Mouse (Mus musculus): ENCODE measurements at regions not wholly inside any gene's neighbourhood (a gene's known extent, or its start where the extent isn't known, plus 50 kb on each side); places are given as distances from the start of the nearest gene placed in this dataset.

DNA sequence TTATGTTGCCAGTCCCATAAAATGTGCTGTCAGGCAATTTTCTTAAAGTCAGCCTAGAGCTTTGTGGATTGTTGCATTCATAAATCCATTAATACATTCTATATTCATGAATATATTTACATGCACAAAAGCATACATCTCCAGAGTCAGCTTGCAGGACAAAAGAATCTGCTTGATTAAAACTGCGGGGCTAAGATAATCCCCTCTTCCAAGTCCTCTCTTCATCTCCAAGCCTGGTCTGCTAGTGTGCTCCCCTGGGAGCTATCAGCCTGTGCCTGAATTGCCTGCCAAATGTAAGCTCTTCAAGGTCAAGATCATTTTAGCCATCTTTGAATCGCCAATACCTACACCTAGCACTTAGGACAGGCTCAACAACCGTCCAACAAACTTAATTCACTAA lies 112.8 kb downstream of the Actbl2 start:
- Histone ChIP-seq H3K4me3 (ENCODE audit: low read depth, low read length) (no peak overlapping the region), H3K9ac (ENCODE audit: low read length) (no peak overlapping the region), H3K27me3 (ENCODE audit: control insufficient read depth, insufficient read depth, low read length) (no peaks in the 10 kb centered on the region), H3K27ac (replicated peaks; ENCODE audit: low read depth, low read length) (no peak overlapping the region), H3K36me3 (ENCODE audit: control insufficient read depth, insufficient read depth, low read length) (no peaks in the 10 kb centered on the region), H3K4me2 (ENCODE audit: low read depth, severe bottlenecking) (no peak overlapping the region), H3K4me1 (ENCODE audit: control insufficient read depth, insufficient read depth, low read length) (no peaks in the 10 kb centered on the region), H3K9me3 (ENCODE audit: control insufficient read depth, low read length) (no peaks in the 10 kb centered on the region)
- ATAC-seq (ENCODE audit: insufficient number of reproducible peaks, low FRiP score, low TSS enrichment, low read depth): no peak
- DNase-seq (ENCODE audit: low spot score): no peak
- WGBS: 68% methylated on average over 3 of the region's 3 CpGs

DNA sequence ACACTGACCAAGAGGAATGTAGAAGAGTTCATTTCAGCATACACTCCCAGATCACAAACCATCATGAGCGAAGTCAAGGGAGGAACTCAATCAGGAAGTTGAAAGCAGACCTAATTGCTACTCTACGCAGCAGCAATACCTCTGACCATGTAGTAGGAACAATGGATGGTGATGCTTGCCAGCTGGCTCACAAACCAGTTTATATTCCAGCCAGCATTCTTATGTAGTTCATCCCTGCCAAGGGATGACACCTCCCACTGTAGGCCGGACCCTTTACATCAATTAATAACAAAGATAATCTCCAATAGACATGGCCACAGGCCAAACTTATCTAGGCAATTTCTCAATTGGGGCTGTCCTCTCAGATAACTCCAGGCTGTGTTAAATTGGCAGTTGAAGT lies 115.1 kb downstream of the Actbl2 start:
- no peak overlapping the region for H3K4me2 ChIP-seq (ENCODE audit: low read depth, severe bottlenecking)
- ATAC-seq (ENCODE audit: insufficient number of reproducible peaks, low FRiP score, low TSS enrichment, low read depth) (no peak), DNase-seq (ENCODE audit: low spot score) (no peak)
- H3K9ac ChIP-seq (ENCODE audit: low read length): no peak overlapping the region
- H3K36me3 ChIP-seq (ENCODE audit: control insufficient read depth, insufficient read depth, low read length): no peaks in the 10 kb centered on the region
- WGBS: 85% methylated on average over 3 of the region's 3 CpGs
- H3K4me1 ChIP-seq (ENCODE audit: control insufficient read depth, insufficient read depth, low read length): no peaks in the 10 kb centered on the region
- no peaks in the 10 kb centered on the region for H3K27me3 ChIP-seq (ENCODE audit: control insufficient read depth, insufficient read depth, low read length)
- no peak overlapping the region for H3K4me3 ChIP-seq (ENCODE audit: low read depth, low read length)
- H3K27ac ChIP-seq (replicated peaks; ENCODE audit: low read depth, low read length): no peak overlapping the region
- H3K9me3 ChIP-seq (ENCODE audit: control insufficient read depth, low read length): no peaks in the 10 kb centered on the region

DNA sequence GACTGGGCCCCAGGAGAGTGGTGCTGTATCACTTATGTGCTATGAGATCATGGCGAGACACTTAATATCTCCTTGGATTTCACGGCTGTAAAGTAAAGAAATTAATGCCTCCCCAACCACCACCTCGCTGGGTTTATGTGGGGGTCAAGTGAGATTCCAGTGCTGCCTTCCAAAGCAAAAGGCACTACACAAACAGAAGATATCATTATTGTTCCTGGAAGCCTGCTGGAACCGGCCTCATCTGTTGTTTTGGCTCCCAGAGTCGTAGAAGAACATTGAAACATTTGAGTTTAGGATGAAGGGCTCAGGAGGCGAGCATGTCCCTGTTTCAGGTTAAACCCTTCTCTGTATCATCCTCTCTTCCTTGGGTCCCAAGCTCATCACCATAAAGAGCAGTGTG lies 116.6 kb downstream of the Gpbp1 start:
- Histone ChIP-seq H3K4me3 (ENCODE audit: low read depth, low read length) (no peak overlapping the region), H3K4me1 (ENCODE audit: control insufficient read depth, insufficient read depth, low read length) (no peaks in the 10 kb centered on the region), H3K27ac (replicated peaks; ENCODE audit: low read depth, low read length) (no peak overlapping the region), H3K9ac (ENCODE audit: low read length) (no peak overlapping the region), H3K4me2 (ENCODE audit: low read depth, severe bottlenecking) (no peak overlapping the region), H3K27me3 (ENCODE audit: control insufficient read depth, insufficient read depth, low read length) (no peaks in the 10 kb centered on the region), H3K36me3 (ENCODE audit: control insufficient read depth, insufficient read depth, low read length) (no peaks in the 10 kb centered on the region), H3K9me3 (ENCODE audit: control insufficient read depth, low read length) (no peaks in the 10 kb centered on the region)
- DNase-seq (ENCODE audit: low spot score) (no peak), ATAC-seq (ENCODE audit: insufficient number of reproducible peaks, low FRiP score, low TSS enrichment, low read depth) (no peak)
- WGBS: 74% methylated on average over 6 of the region's 6 CpGs

DNA sequence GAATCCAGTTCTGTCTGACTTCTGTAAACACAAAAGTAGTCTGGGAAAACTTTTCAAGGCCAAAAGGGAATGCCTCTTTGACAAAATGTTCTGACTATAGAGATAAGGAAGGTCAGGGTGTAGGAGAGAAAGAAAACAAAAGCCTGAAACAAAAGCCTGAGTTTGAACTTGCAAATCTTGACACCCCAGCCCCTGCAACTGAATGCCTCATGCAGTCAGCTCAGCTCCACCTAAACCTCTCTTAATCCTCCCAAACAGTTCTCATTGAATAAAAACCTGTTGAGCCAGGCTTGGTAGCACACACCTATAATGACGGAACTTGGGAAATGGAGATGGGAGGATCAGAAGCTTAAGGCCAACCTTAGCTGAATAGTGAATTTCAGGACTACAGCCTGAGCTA lies 116.1 kb downstream of the Gpbp1 start:
- H3K4me2 ChIP-seq (ENCODE audit: low read depth, severe bottlenecking): no peak overlapping the region
- no peaks in the 10 kb centered on the region for H3K27me3 ChIP-seq (ENCODE audit: control insufficient read depth, insufficient read depth, low read length)
- ATAC-seq (ENCODE audit: insufficient number of reproducible peaks, low FRiP score, low TSS enrichment, low read depth) (no peak), DNase-seq (ENCODE audit: low spot score) (no peak)
- H3K9ac ChIP-seq (ENCODE audit: low read length): no peak overlapping the region
- no peak overlapping the region for H3K4me3 ChIP-seq (ENCODE audit: low read depth, low read length)
- H3K36me3 ChIP-seq (ENCODE audit: control insufficient read depth, insufficient read depth, low read length): no peaks in the 10 kb centered on the region
- H3K27ac ChIP-seq (replicated peaks; ENCODE audit: low read depth, low read length): no peak overlapping the region
- no peaks in the 10 kb centered on the region for H3K9me3 ChIP-seq (ENCODE audit: control insufficient read depth, low read length)
- no peaks in the 10 kb centered on the region for H3K4me1 ChIP-seq (ENCODE audit: control insufficient read depth, insufficient read depth, low read length)
- WGBS: 65% methylated on average over 1 of the region's 1 CpGs
